Mouse (Mus musculus): ENCODE results near the gene Tas2r143.

DNA sequence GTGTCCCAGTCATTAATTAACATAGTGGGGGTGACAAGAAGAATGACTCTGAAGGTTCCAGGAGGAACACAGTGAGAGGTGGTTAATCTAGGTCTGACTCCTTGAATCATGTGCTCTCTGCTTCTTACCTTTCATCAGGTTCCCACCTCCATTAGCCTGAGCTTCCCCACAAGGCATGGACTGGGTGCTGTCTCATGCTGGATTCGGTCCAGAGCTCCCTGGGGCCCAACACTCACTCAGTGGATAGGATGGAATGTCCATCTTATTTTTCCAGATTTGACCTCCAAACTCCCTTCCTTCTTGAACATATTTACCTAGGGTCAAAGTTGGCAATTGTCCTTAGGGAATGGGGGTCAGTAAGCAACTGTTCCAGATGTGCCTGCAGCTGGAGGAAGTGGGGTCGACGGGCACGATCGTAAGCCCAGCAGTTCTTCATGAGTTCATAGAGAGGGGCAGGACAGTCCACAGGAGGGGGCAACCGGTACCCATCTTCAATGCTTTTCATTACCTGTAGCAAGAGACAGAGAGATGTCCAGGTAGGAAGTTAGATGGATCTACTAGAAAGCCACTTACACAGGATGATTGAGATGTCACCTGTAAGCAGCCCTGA is 39.7 kb upstream of the Tas2r143 start:
- TF ChIP-seq CTCF (IDR thresholded peaks at IDR 0.05; ENCODE audit: low read depth) (no peak), EP300 (optimal IDR thresholded peaks at IDR 0.05) (no peak)
